In genomic region chr12:49482367-49482766, GRCm38 (mm10) we compare ENCODE assay signal across 11 mouse cellular contexts.
"Had no signal": no experiment of that assay in that cellular context is flagged by ENCODE, and none has a peak within 500 bp of the region (broad histone marks: within the 10 kb centered on the region; RNA-seq: fewer than 3 reads in every experiment).

No protein-coding gene starts in this region.

- DNase-seq: kidney, postnatal 25 days; liver, embryonic 13.5 days; lung, adult 2 months; lung, postnatal 14 days; lung, postnatal 4 days; midbrain, embryonic 14.5 days; thymus, adult 2 months; thymus, postnatal 14 days; thymus, postnatal 4 days had no signal

- H3K4me3 ChIP-seq: liver, embryonic 13.5 days had no signal

- H3K4me1 ChIP-seq: liver, embryonic 13.5 days had no signal

- H3K9ac ChIP-seq: liver, embryonic 13.5 days had no signal

- H3K36me3 ChIP-seq: liver, embryonic 13.5 days had no signal

- H3K27ac ChIP-seq: kidney, postnatal 0 days; liver, embryonic 13.5 days had no signal

- H3K4me2 ChIP-seq: liver, embryonic 13.5 days; midbrain, embryonic 11.5 days had no signal

- H3K9me3 ChIP-seq: liver, embryonic 13.5 days had no signal

- H3K27me3 ChIP-seq: liver, embryonic 13.5 days had no signal
